Mouse (Mus musculus): ENCODE measurements around the gene Nacc2.

GRCm38 (mm10) chr2:26144331-26144730, 21.3 kb upstream of the Nacc2 start:
- TF ChIP-seq CTCF (IDR thresholded peaks at IDR 0.05; ENCODE audit: extremely low read depth, insufficient read depth, insufficient read length, insufficient replicate concordance) (no peak), POLR2A (IDR thresholded peaks at IDR 0.05; ENCODE audit: low read depth, low read length) (no peak)

All from spleen, adult 2 months (tissue).